Mouse (Mus musculus) bone marrow macrophage, adult 2 months (primary cell): ENCODE results near the gene Pdcd1.
"Not testable (repeated sequence)": the region's sequence is repeated elsewhere in the genome, so short reads cannot be mapped to it uniquely, and the experiment has no call there.

ENCODE experiments used
- CTCF ChIP-seq: IDR thresholded peaks from 2 replicates; pipeline ENCODE4 v1.5.1; 2012; ENCODE audit warnings: low read depth, mild to moderate bottlenecking, low read length, moderate library complexity
- POLR2A ChIP-seq: IDR thresholded peaks from 2 replicates; pipeline ENCODE4 v1.6.1; 2012; ENCODE audit warnings: mild to moderate bottlenecking, low read depth, low read length, borderline replicate concordance

DNA sequence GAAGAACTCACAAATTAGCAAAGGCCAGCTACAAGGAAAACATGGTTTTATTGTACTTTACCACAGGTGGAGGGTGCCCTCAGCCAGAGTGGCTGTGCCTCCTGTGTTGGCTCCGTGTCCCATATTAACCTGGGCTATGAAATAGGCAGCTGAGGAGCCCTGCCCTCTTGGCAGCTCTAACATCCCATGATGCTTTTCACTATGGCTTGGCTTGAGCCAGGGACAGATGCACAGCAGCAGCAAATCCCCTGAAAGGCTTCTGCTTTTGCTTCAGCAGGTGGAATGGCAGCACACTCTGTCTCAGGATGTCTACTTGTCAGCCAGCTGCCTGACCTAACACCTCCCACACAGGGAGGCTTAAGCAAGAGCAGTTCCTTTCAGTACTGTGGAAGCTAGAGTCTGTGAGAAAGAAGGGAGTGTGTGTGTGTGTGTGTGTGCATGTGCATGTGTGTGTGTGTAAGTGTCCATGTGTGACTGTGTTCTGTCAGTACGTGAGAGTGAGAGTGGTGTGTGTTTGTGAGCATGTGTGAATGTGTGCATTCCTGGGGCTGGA lies 46.3 kb downstream of the Pdcd1 start:
- not testable (repeated sequence) for TF ChIP-seq POLR2A, CTCF
